Mouse (Mus musculus): ENCODE measurements around the gene Srek1ip1. TPM values are rescaled to one million over a fixed set of nuclear protein-coding genes. Genes with fewer than 3 reads are reported as not detected.

The Srek1ip1 gene
- polyA plus RNA-seq (2015; fragmentation: Nextera tagmentation; extraction: Ambion mirVana), result 10.3 and 11.6 TPM in 2 replicates

DNA sequence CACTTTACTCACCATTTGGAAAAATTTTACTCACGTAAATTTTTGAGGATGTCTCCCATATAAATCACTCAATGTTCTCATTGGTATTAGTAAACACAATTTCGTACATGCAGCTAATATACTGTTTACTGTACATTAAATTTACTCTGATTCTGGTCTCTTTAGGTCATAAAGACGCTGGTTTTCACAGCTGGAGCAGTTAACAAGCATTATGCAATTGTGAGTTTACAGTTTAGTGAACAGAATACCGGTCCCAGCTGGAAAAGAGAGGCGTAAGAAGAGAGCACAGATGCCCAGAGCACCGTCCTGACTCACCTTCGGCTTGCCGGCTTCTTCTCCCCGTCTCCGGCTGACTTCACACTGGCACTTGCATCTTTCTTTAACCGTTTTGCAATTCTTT, at the start of gene Srek1ip1:
Gene Srek1ip1, plus strand, starts transcription at position 301 of the 400 bp plus-strand sequence.
- no peak for DNase-seq
- Histone ChIP-seq H3K9me3 (replicated peaks) (no peaks in the 10 kb centered on the region), H3K4me3 (replicated peaks) (no peak within 1 kb of the TSS), H3K4me1 (replicated peaks) (no peaks in the 10 kb centered on the region), H3K27ac (no peak within 1 kb of the TSS), H3K9ac (no peak within 1 kb of the TSS), H3K4me2 (no peak within 1 kb of the TSS), H3K27me3 (no peaks in the 10 kb centered on the region), H3K36me3 (peaks cover 5% of the 10 kb centered on the region)
- ATAC-seq (ENCODE audit: low read depth), result no peak
- 81% methylated on average over 11 of the region's 11 CpGs for WGBS (ENCODE audit: insufficient replicate concordance)

DNA sequence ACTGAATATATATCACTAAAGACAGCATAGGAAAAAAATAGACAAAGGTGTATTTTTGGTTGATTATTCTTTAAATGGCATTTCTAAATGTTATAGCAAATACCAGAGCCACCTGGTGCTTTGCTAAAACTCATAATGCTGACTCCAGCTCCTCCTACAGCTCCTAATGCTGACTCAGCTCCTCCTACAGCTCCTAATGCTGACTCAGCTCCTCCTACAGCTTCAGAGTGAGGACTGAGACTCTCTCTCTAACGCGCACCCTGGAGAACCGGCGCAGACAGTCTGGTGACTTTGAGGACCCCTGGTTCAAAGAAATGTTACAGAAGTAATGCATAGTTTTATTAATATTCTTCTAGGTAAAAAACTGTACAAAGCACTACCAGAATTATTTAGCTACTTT, 49.4 kb upstream of the Srek1ip1 start:
- Histone ChIP-seq H3K4me2 (no peak overlapping the region), H3K9me3 (replicated peaks) (no peaks in the 10 kb centered on the region), H3K36me3 (no peaks in the 10 kb centered on the region), H3K4me1 (replicated peaks) (no peaks in the 10 kb centered on the region), H3K4me3 (replicated peaks) (no peak overlapping the region), H3K9ac (no peak overlapping the region), H3K27ac (no peak overlapping the region), H3K27me3 (no peaks in the 10 kb centered on the region)
- 87% methylated on average over 4 of the region's 4 CpGs for WGBS (ENCODE audit: insufficient replicate concordance)
- ATAC-seq (ENCODE audit: low read depth) (no peak), DNase-seq (no peak)

- Histone ChIP-seq H3K4me1 (replicated peaks) (no peaks in the 10 kb centered on the region), H3K9ac (no peak overlapping the region), H3K9me3 (replicated peaks) (no peaks in the 10 kb centered on the region), H3K36me3 (no peaks in the 10 kb centered on the region), H3K4me2 (no peak overlapping the region), H3K27ac (no peak overlapping the region), H3K27me3 (no peaks in the 10 kb centered on the region), H3K4me3 (replicated peaks) (no peak overlapping the region)
- DNase-seq, result no peak
- ATAC-seq (ENCODE audit: low read depth), result no peak
Observed at GRCm38 (mm10) chr13:104747032-104747431, 45.3 kb upstream of the Srek1ip1 start.

DNA sequence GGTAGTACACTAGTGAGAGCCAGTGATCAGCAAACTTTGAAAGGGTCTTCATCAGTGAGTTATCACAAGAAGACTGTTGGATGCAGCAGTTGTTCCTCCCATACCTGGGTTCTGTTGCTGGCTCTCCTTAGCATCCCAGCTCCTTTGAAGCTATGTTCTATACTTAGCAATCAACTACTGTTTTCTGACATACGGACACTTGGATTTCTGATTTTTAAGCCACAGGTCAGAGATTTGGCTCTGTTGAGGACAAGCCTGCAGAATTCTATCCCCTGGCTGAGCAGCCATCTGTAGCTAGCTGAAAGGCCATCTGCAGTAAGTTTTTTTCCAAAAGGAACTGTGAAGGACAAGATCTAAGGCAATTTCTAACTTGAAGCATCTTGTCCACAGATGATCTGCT, 32.9 kb upstream of the Srek1ip1 start:
- H3K4me2 ChIP-seq, result no peak overlapping the region
- H3K9ac ChIP-seq, result no peak overlapping the region
- no peaks in the 10 kb centered on the region for H3K36me3 ChIP-seq
- no peak overlapping the region for H3K27ac ChIP-seq
- ATAC-seq (ENCODE audit: low read depth), result no peak
- no peaks in the 10 kb centered on the region for H3K4me1 ChIP-seq (replicated peaks)
- H3K27me3 ChIP-seq, result no peaks in the 10 kb centered on the region
- WGBS (ENCODE audit: insufficient replicate concordance), result 77% methylated on average over 1 of the region's 1 CpGs
- DNase-seq, result no peak
- no peaks in the 10 kb centered on the region for H3K9me3 ChIP-seq (replicated peaks)
- H3K4me3 ChIP-seq (replicated peaks), result no peak overlapping the region

DNA sequence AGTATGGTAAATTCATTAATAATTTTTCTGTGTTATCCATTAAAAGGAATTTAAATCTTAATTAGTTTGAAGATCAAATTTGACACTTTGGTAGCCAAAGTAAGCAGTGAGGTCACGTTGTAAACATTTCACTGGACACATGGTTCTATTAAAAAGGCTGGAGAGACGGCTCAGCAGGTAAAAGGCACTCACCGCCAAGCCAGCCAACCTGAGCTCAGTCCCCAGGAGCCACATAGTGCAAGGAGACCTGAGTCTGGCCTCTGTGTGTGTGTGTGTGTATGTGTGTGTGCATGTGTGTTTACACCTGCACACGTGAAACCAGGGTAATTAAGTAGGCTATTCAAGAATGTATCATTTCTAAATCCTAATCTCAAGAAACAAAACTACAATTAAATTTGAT, 29.9 kb upstream of the Srek1ip1 start:
- no peak overlapping the region for H3K4me2 ChIP-seq
- ATAC-seq (ENCODE audit: low read depth), result no peak
- no peak for DNase-seq
- H3K9me3 ChIP-seq (replicated peaks), result no peaks in the 10 kb centered on the region
- H3K4me1 ChIP-seq (replicated peaks), result no peaks in the 10 kb centered on the region
- no peak overlapping the region for H3K27ac ChIP-seq
- H3K27me3 ChIP-seq, result no peaks in the 10 kb centered on the region
- no peaks in the 10 kb centered on the region for H3K36me3 ChIP-seq
- H3K4me3 ChIP-seq (replicated peaks), result no peak overlapping the region
- WGBS (ENCODE audit: insufficient replicate concordance), result 74% methylated on average over 4 of the region's 4 CpGs
- H3K9ac ChIP-seq, result no peak overlapping the region

DNA sequence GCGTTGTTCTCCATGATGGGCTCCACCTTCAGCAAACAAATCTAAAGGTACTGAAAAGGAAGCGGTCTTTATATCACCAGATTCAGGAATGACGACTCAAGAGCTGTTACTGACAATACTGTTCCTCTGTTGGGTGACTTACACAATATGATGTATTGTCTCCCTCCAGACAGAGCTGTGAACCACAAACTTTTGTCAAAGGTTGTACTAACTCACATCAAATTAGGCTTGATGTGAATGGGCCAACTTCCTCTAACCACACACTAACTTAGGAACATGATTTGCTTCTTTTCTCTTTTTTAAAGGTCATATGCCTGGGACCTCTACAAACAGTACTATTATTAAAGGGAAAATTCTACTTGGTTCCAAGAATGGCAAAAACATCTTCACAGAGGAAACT, 29.1 kb upstream of the Srek1ip1 start:
- Histone ChIP-seq H3K27me3 (no peaks in the 10 kb centered on the region), H3K36me3 (no peaks in the 10 kb centered on the region), H3K4me1 (replicated peaks) (no peaks in the 10 kb centered on the region), H3K9ac (no peak overlapping the region), H3K9me3 (replicated peaks) (no peaks in the 10 kb centered on the region), H3K4me2 (no peak overlapping the region), H3K4me3 (replicated peaks) (no peak overlapping the region), H3K27ac (no peak overlapping the region)
- ATAC-seq (ENCODE audit: low read depth) (no peak), DNase-seq (no peak)
- 74% methylated on average over 3 of the region's 3 CpGs for WGBS (ENCODE audit: insufficient replicate concordance)

DNA sequence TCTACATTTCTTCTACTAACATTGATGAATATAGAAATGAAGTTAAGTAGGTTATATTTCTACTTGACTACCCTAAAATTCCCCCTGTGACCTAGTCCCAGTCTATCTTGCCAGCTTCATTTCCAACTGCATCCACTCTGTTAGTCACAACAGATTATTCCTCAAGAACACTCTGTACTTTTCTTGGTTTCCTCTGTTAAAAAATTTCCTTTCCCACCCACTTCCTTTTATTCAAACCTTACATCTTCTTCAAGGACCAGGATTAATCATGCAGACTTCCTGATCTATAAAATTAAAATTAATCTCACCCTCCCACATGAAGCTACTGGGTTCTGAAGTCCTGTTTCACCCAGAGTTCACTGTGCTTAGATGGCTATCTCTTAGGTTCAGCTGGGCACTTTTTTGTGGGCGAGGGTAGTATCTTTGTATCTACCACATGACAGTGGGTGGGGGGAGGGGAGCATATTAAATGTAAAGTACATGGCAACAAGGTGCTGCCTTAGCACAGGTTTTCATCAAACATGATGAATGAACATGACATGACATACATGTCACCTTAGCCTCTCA, 13.1 kb upstream of the Srek1ip1 start:
- Histone ChIP-seq H3K27ac (no peak overlapping the region), H3K27me3 (no peaks in the 10 kb centered on the region), H3K4me3 (replicated peaks) (no peak overlapping the region), H3K4me2 (no peak overlapping the region), H3K9me3 (replicated peaks) (no peaks in the 10 kb centered on the region), H3K9ac (no peak overlapping the region), H3K4me1 (replicated peaks) (0 out of 2 replicates have a peak, but pooled peaks cover 2% of the 10 kb centered on the region), H3K36me3 (peaks cover 16% of the 10 kb centered on the region; the same call in 1 of the 2 replicates)
- ATAC-seq (ENCODE audit: low read depth) (no peak), DNase-seq (no peak)
- 7% methylated on average over 1 of the region's 1 CpGs for WGBS (ENCODE audit: insufficient replicate concordance)

GRCm38 (mm10) chr13:104787260-104787659, 5.0 kb upstream of the Srek1ip1 start:
- Histone ChIP-seq H3K4me2 (no peak overlapping the region), H3K4me3 (replicated peaks) (no peak overlapping the region), H3K27ac (no peak overlapping the region), H3K27me3 (no peaks in the 10 kb centered on the region), H3K36me3 (peaks cover 21% of the 10 kb centered on the region), H3K9me3 (replicated peaks) (no peaks in the 10 kb centered on the region), H3K9ac (no peak overlapping the region), H3K4me1 (replicated peaks) (no peaks in the 10 kb centered on the region)
- WGBS (ENCODE audit: insufficient replicate concordance), result 80% methylated on average over 4 of the region's 4 CpGs
- DNase-seq (no peak), ATAC-seq (ENCODE audit: low read depth) (no peak)

GRCm38 (mm10) chr13:104789663-104790062, 2.6 kb upstream of the Srek1ip1 start:
- H3K4me1 ChIP-seq (replicated peaks), result no peaks in the 10 kb centered on the region
- no peak for DNase-seq
- H3K27me3 ChIP-seq, result no peaks in the 10 kb centered on the region
- no peaks in the 10 kb centered on the region for H3K9me3 ChIP-seq (replicated peaks)
- no peak overlapping the region for H3K27ac ChIP-seq
- 16% methylated on average over 2 of the region's 2 CpGs for WGBS (ENCODE audit: insufficient replicate concordance)
- H3K9ac ChIP-seq, result no peak overlapping the region
- H3K4me2 ChIP-seq, result no peak overlapping the region
- H3K36me3 ChIP-seq, result peaks cover 5% of the 10 kb centered on the region
- ATAC-seq (ENCODE audit: low read depth), result no peak
- H3K4me3 ChIP-seq (replicated peaks), result no peak overlapping the region

- WGBS (ENCODE audit: insufficient replicate concordance), result 62% methylated on average over 3 of the region's 3 CpGs
- no peak overlapping the region for H3K4me3 ChIP-seq (replicated peaks)
- peaks cover 5% of the 10 kb centered on the region; the same call in 1 of the 2 replicates for H3K36me3 ChIP-seq
- H3K9ac ChIP-seq, result no peak overlapping the region
- no peak for ATAC-seq (ENCODE audit: low read depth)
- H3K27me3 ChIP-seq, result no peaks in the 10 kb centered on the region
- DNase-seq, result no peak
- H3K4me1 ChIP-seq (replicated peaks), result no peaks in the 10 kb centered on the region
- no peaks in the 10 kb centered on the region for H3K9me3 ChIP-seq (replicated peaks)
- no peak overlapping the region for H3K4me2 ChIP-seq
- no peak overlapping the region for H3K27ac ChIP-seq
Observed at GRCm38 (mm10) chr13:104794421-104794820, 2.1 kb downstream of the Srek1ip1 start.

DNA sequence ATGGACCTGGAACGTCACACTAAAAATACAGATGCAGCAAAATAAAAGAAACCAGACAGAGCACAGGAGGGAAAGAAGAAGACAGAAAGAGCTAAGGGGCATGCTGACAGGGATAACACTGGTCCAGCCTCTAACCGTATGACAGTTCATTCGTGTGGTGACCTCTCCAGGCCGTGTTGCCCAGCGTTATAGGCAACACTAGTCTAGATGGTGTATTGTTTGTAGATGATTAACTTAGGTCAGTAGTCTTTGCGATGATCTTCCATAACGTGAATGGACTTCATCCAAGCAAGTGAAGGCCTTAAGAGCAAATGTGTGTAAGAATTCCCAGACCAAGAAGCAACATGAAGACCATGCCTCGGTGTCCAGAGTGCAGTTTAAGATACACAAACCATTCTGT, 6.8 kb downstream of the Srek1ip1 start:
- Histone ChIP-seq H3K4me2 (no peak overlapping the region), H3K27me3 (no peaks in the 10 kb centered on the region), H3K4me3 (replicated peaks) (no peak overlapping the region), H3K4me1 (replicated peaks) (no peaks in the 10 kb centered on the region), H3K27ac (no peak overlapping the region), H3K9ac (no peak overlapping the region), H3K9me3 (replicated peaks) (no peaks in the 10 kb centered on the region), H3K36me3 (peaks cover 3% of the 10 kb centered on the region; the same call in 1 of the 2 replicates)
- DNase-seq, result no peak
- 83% methylated on average over 8 of the region's 8 CpGs for WGBS (ENCODE audit: insufficient replicate concordance)
- no peak for ATAC-seq (ENCODE audit: low read depth)

- H3K4me1 ChIP-seq (replicated peaks), result no peaks in the 10 kb centered on the region
- no peak overlapping the region for H3K4me2 ChIP-seq
- peaks cover 3% of the 10 kb centered on the region; the same call in 1 of the 2 replicates for H3K36me3 ChIP-seq
- WGBS (ENCODE audit: insufficient replicate concordance), result 68% methylated on average over 7 of the region's 7 CpGs
- H3K27me3 ChIP-seq, result no peaks in the 10 kb centered on the region
- DNase-seq (no peak), ATAC-seq (ENCODE audit: low read depth) (no peak)
- H3K9me3 ChIP-seq (replicated peaks), result no peaks in the 10 kb centered on the region
- no peak overlapping the region for H3K4me3 ChIP-seq (replicated peaks)
- H3K9ac ChIP-seq, result no peak overlapping the region
- H3K27ac ChIP-seq, result no peak overlapping the region
Observed at GRCm38 (mm10) chr13:104799566-104800182, 7.4 kb downstream of the Srek1ip1 start.
